Mouse (Mus musculus) lung, embryonic 14.5 days (tissue): ENCODE measurements around the gene Shtn1. TPM values are rescaled to one million over a fixed set of nuclear protein-coding genes. Genes with fewer than 3 reads are reported as not detected.
A peak's percentile ranks its signal among the peaks of the same experiment; 100 is the strongest.

Experiments
- ATAC-seq: fragments of 200-750 bp; cut with Nextera tagmentation; 2 replicates; pipeline ENCODE4 v1.8.0; 2017; ENCODE audit warnings: mild to moderate bottlenecking, moderate TSS enrichment, moderate library complexity; ENCODE audit not compliant: insufficient read depth
- DNase-seq: peaks from one replicate; pipeline ENCODE4 v3.0.0-alpha.2; 2015
- H3K27ac ChIP-seq: fragments of 300-500 bp; sonication (generic); 2 replicates; pipeline ENCODE4 v1.5.1; 2014; ENCODE audit warnings: low read depth, mild to moderate bottlenecking, moderate library complexity
- H3K27me3 ChIP-seq: fragments of 300-500 bp; sonication (generic); 2 replicates; pipeline ENCODE4 v1.6.1; 2014; ENCODE audit warnings: low read length, control low read depth; ENCODE audit not compliant: insufficient read depth
- H3K36me3 ChIP-seq: fragments of 300-500 bp; sonication (generic); 2 replicates; pipeline ENCODE4 v1.6.1; 2014; ENCODE audit warnings: control low read depth; ENCODE audit not compliant: insufficient read depth
- H3K4me1 ChIP-seq: fragments of 300-500 bp; sonication (generic); 2 replicates; pipeline ENCODE4 v1.6.1; 2014; ENCODE audit warnings: antibody characterized with exemption, control low read depth; ENCODE audit not compliant: insufficient read depth
- H3K4me2 ChIP-seq: fragments of 300-500 bp; sonication (generic); 2 replicates; pipeline ENCODE4 v1.6.1; 2014; ENCODE audit warnings: mild to moderate bottlenecking
- H3K4me3 ChIP-seq: fragments of 300-500 bp; sonication (generic); 2 replicates; pipeline ENCODE4 v1.5.1; 2014; ENCODE audit warnings: low read depth, low read length
- H3K9ac ChIP-seq: fragments of 300-500 bp; sonication (generic); 2 replicates; pipeline ENCODE4 v1.6.1; 2014
- H3K9me3 ChIP-seq: fragments of 300-500 bp; sonication (generic); 2 replicates; pipeline ENCODE4 v1.6.1; 2016; ENCODE audit warnings: low read depth, low read length, control low read depth
- CTCF ChIP-seq: IDR thresholded peaks from 2 replicates; pipeline ENCODE4 v1.5.1; 2016; ENCODE audit warnings: antibody characterized with exemption, low read depth
- WGBS: fragments of 180-500 bp; shearing (Covaris S2); extraction: QIAGEN DNeasy Blood & Tissue Kit; methylation state at CpG from one replicate; pipeline ENCODE4 v1.1.7; 2014; 5-methylcytosine and 5-hydroxymethylcytosine counted together
- polyA plus RNA-seq: library from polyadenylated mRNA; unstranded; fragments of >200 nt; fragmentation: Nextera tagmentation; extraction: Ambion mirVana; gene quantifications from 2 replicates; pipeline ENCODE4 v1.2.1, GENCODE M21; 2014

Gene Shtn1
- polyA plus RNA-seq, result 6.6 and 7.7 TPM in 2 replicates

GRCm38 (mm10) chr19:59075472-59076101, at the start of gene Shtn1:
Shtn1 (minus strand) TSS chr19:59076100.
- Histone ChIP-seq H3K27me3 (peaks cover 27% of the 10 kb centered on the region), H3K27ac (no peak within 1 kb of the TSS)
- ATAC-seq, result peak; percentile 84

DNA sequence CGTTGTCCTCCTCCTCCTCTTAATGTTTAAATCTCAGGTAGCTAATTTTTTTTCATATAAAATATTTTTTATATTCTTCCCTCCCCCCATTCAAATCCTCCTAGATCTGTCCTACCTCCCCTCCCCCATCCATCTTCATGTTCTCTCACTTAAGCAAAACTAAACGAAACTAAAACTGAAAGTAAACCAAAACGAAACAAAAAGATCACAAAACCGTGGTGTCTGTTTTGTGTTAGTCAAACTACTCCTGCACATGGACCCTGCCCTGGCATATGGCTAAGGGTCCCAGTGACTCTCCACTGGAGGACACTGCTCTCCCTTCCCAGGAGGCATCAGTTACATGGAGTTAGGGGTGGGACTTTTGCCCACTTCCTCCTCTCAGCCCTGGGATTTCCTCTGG, 38.3 kb upstream of the Shtn1 start:
- Histone ChIP-seq H3K9ac (no peak overlapping the region), H3K9me3 (no peaks in the 10 kb centered on the region), H3K36me3 (no peaks in the 10 kb centered on the region), H3K27ac (no peak overlapping the region), H3K4me2 (no peak overlapping the region), H3K4me3 (no peak overlapping the region), H3K4me1 (no peaks in the 10 kb centered on the region), H3K27me3 (no peaks in the 10 kb centered on the region)
- DNase-seq (no peak), ATAC-seq (no peak)
- WGBS, result 52% methylated on average over 4 of the region's 4 CpGs
- TF ChIP-seq CTCF, result no peak

More at GRCm38 (mm10) chr19:59075472-59076101, at the start of gene Shtn1:
- H3K36me3 ChIP-seq, result no peaks in the 10 kb centered on the region
- no peak for TF ChIP-seq CTCF
- H3K4me1 ChIP-seq, result no peaks in the 10 kb centered on the region
- WGBS, result 0% methylated on average over 39 of the region's 46 CpGs
- H3K4me3 ChIP-seq, result peak within 1 kb of the TSS; percentile 55
- peak within 1 kb of the TSS; percentile 54 for H3K9ac ChIP-seq
- peak; percentile 53 for DNase-seq
- H3K4me2 ChIP-seq, result peak within 1 kb of the TSS; percentile 83
- H3K9me3 ChIP-seq, result no peaks in the 10 kb centered on the region

- no peaks in the 10 kb centered on the region for H3K27me3 ChIP-seq
- no peak overlapping the region for H3K4me3 ChIP-seq
- no peak overlapping the region for H3K27ac ChIP-seq
- H3K4me1 ChIP-seq, result no peaks in the 10 kb centered on the region
- WGBS, result 44% methylated on average over 1 of the region's 1 CpGs
- DNase-seq (no peak), ATAC-seq (no peak)
- H3K36me3 ChIP-seq, result no peaks in the 10 kb centered on the region
- H3K9me3 ChIP-seq, result no peaks in the 10 kb centered on the region
- H3K9ac ChIP-seq, result no peak overlapping the region
- no peak for TF ChIP-seq CTCF
- H3K4me2 ChIP-seq, result no peak overlapping the region
These were observed 34.0 kb upstream of the Shtn1 start for GRCm38 (mm10) chr19:59109937-59110336.

DNA sequence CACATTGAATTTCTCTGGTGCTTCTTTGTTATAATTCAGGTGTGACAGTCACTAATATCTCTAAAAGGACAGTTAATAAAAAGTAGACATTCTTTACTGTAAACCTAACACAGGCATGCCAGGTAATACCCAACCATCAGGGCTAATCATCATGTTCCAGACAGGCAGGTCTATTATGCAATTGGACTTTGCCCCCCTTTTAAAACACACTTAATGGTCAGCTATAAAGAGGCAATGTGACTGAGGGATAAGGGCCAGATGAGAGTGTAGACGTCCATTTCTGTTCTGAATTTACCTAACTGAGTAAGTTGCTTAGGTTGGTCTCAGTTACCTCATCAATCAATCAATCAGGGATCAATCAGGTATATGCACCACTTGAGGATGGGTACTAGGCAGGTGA, 22.4 kb upstream of the Shtn1 start:
- Histone ChIP-seq H3K27ac (no peak overlapping the region), H3K36me3 (no peaks in the 10 kb centered on the region), H3K27me3 (no peaks in the 10 kb centered on the region), H3K4me1 (no peaks in the 10 kb centered on the region), H3K9me3 (no peaks in the 10 kb centered on the region), H3K9ac (no peak overlapping the region), H3K4me3 (no peak overlapping the region), H3K4me2 (no peak overlapping the region)
- TF ChIP-seq CTCF, result no peak
- DNase-seq, result no peak
- ATAC-seq, result no peak
- 43% methylated on average over 1 of the region's 1 CpGs for WGBS

DNA sequence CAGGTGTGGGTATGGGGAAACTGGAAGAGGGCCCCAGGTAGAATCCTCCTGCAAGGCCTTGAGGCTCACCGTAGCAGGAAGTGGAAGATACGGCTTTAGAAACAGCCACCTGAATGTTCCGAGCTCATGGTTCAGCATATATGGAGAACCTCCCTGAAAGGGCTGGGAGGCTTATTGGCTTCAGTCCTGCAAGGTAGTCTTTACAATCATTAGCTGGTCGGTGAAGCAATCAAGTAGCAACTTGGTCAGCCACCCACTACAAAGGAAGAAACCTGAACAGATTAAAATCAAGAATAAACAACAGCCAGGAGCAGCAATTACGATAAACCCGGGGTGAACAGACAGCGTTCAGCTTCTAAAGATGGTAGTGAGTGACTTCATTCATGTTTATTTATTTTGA, 16.4 kb upstream of the Shtn1 start:
- H3K36me3 ChIP-seq, result no peaks in the 10 kb centered on the region
- no peaks in the 10 kb centered on the region for H3K27me3 ChIP-seq
- DNase-seq (no peak), ATAC-seq (no peak)
- no peak overlapping the region for H3K4me2 ChIP-seq
- no peak overlapping the region for H3K27ac ChIP-seq
- H3K4me1 ChIP-seq, result no peaks in the 10 kb centered on the region
- WGBS, result 69% methylated on average over 7 of the region's 7 CpGs
- H3K4me3 ChIP-seq, result no peak overlapping the region
- H3K9me3 ChIP-seq, result no peaks in the 10 kb centered on the region
- TF ChIP-seq CTCF, result no peak
- no peak overlapping the region for H3K9ac ChIP-seq

DNA sequence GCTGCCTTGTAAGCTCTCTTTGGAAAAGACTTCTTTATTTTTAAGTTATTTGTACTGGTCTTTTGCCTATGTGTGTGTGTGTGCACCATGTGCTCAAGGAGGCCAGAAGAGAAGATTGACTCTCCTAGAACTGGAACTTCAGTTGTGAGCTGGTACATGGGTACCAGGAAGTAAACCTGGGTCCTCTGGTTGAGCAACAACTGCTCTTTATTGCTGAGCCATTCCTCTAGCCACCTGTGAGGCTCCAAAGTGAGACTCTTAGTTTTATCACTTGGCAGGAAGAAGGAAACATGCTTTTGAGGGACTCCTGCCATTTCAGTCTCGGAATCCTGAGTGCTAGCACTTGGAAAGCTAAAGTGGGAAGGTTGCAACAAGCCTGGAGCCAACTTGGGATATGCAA, 14.4 kb upstream of the Shtn1 start:
- no peak overlapping the region for H3K4me3 ChIP-seq
- no peaks in the 10 kb centered on the region for H3K27me3 ChIP-seq
- H3K36me3 ChIP-seq, result no peaks in the 10 kb centered on the region
- no peak overlapping the region for H3K27ac ChIP-seq
- no peak for DNase-seq
- no peaks in the 10 kb centered on the region for H3K4me1 ChIP-seq
- no peak overlapping the region for H3K4me2 ChIP-seq
- no peak for ATAC-seq
- WGBS, result 45% methylated on average over 1 of the region's 1 CpGs
- no peak for TF ChIP-seq CTCF
- H3K9ac ChIP-seq, result no peak overlapping the region
- no peaks in the 10 kb centered on the region for H3K9me3 ChIP-seq

- H3K27ac ChIP-seq, result no peak overlapping the region
- no peak overlapping the region for H3K4me3 ChIP-seq
- no peak overlapping the region for H3K9ac ChIP-seq
- ATAC-seq (no peak), DNase-seq (no peak)
- H3K4me2 ChIP-seq, result no peak overlapping the region
- H3K4me1 ChIP-seq, result no peaks in the 10 kb centered on the region
- H3K9me3 ChIP-seq, result no peaks in the 10 kb centered on the region
- H3K27me3 ChIP-seq, result no peaks in the 10 kb centered on the region
- peak; percentile 32 for TF ChIP-seq CTCF
- 38% methylated on average over 4 of the region's 4 CpGs for WGBS
- no peaks in the 10 kb centered on the region for H3K36me3 ChIP-seq
These were observed 8.4 kb upstream of the Shtn1 start for GRCm38 (mm10) chr19:59084296-59084695.
